ENCODE assay signal across 32 mouse cellular contexts in the genomic region with DNA sequence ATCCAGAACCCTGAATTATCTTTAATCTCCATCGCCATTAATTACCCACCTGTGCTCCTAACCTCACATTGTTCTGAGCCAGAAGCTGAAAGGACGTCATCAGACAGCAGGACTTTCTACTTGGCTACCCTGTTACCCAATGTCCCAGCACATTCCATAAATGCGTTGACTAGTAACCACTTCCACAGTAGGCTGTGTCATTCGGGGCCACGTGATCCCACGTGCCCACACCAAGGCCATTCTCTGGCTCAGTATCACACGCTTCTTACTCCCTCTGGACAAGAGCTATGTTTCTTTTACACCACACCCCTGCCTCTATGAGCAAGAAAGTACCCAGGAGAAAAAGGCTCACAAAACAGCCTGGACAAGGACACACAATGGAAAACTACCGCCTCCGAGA. TPM values are rescaled to one million over a fixed set of nuclear protein-coding genes. Genes with fewer than 3 reads are reported as not detected.
DNase-seq lines count a peak whose midpoint lies in the region; TF ChIP-seq lines count a peak whose summit lies in the region.
"Had no signal": no experiment of that assay in that cellular context is flagged by ENCODE, and none has a peak within 500 bp of the region (broad histone marks: within the 10 kb centered on the region; RNA-seq: fewer than 3 reads in every experiment).

No protein-coding gene starts in this region.

- WGBS in olfactory bulb, adult 2 months = 75% methylated on average over 9 of the region's 9 CpGs
- WGBS in embryonic facial prominence, embryonic 10.5 days = 90% methylated on average over 9 of the region's 9 CpGs

- DNase-seq in ovary, adult 18-20 months (ENCODE audit: low spot score) = peak; percentile 76
- no peak for DNase-seq in ovary, postnatal 10 days (ENCODE audit: low spot score)
- peak; percentile 45 for DNase-seq in R1 (ENCODE audit: low read depth, low spot score)
- DNase-seq in adrenal gland, adult 8-10 months = peak; percentile 71
- DNase-seq in embryonic facial prominence, embryonic 10.5 days (ENCODE audit: low spot score) = no peak
- DNase-seq in layer of hippocampus, adult 11-12 months (ENCODE audit: low spot score) = no peak
- DNase-seq: B cell, adult 2 months; cerebellum, adult 11 months; cerebellum, adult 9-10 months; cerebellum, postnatal 36 days; embryo, embryonic 11 days; gastrocnemius, postnatal 25 days; heart, adult 11 months; heart, postnatal 4 days; layer of hippocampus, adult 9-11 months; liver; lung, adult 2 months; lung, postnatal 10 days; midbrain, embryonic 14.5 days; retina, postnatal 1 day; right cerebral cortex, postnatal 14 days; thymus, postnatal 14 days had no signal

- H3K9me3 ChIP-seq in embryonic facial prominence, embryonic 10.5 days = no peaks in the 10 kb centered on the region
- H3K9me3 ChIP-seq: embryonic facial prominence, embryonic 13.5 days; forebrain, embryonic 10.5 days; forebrain, embryonic 15.5 days; heart, embryonic 10.5 days; hindbrain, embryonic 13.5 days; neural tube, embryonic 15.5 days had no signal

- H3K27ac ChIP-seq in olfactory bulb, adult 2 months (ENCODE audit: insufficient read depth, low read depth, low read length) = peak overlapping the region; percentile 84
- H3K27ac ChIP-seq in embryonic facial prominence, embryonic 10.5 days (replicated peaks) = no peak overlapping the region
- H3K27ac ChIP-seq: embryonic facial prominence, embryonic 13.5 days; forebrain, embryonic 10.5 days; forebrain, embryonic 15.5 days; heart, embryonic 10.5 days; hindbrain, embryonic 13.5 days; kidney, postnatal 0 days; liver, embryonic 14.5 days; neural tube, embryonic 15.5 days had no signal

- H3K4me1 ChIP-seq in olfactory bulb, adult 2 months (ENCODE audit: control insufficient read depth, insufficient read depth, low read length) = peaks cover 34% of the 10 kb centered on the region
- peaks cover under 1% of the 10 kb centered on the region; the same call in 1 of the 2 replicates for H3K4me1 ChIP-seq in embryonic facial prominence, embryonic 10.5 days

- H3K36me3 ChIP-seq in embryonic facial prominence, embryonic 10.5 days (replicated peaks) = peaks cover 84% of the 10 kb centered on the region

- H3K27me3 ChIP-seq in embryonic facial prominence, embryonic 10.5 days (replicated peaks; ENCODE audit: low read depth, poor library complexity, severe bottlenecking) = no peaks in the 10 kb centered on the region
- H3K27me3 ChIP-seq: embryonic facial prominence, embryonic 13.5 days; forebrain, embryonic 15.5 days; hindbrain, embryonic 13.5 days; neural tube, embryonic 15.5 days had no signal

- no peak for TF ChIP-seq POLR2A in olfactory bulb, adult 2 months (IDR thresholded peaks at IDR 0.05; ENCODE audit: insufficient read depth, low read depth, low read length)

- no peak for TF ChIP-seq CTCF in olfactory bulb, adult 2 months (IDR thresholded peaks at IDR 0.05; ENCODE audit: insufficient read depth, low read depth, low read length)

- H3K4me3 ChIP-seq in olfactory bulb, adult 2 months (ENCODE audit: insufficient read depth, low read depth, low read length) = no peak overlapping the region
- no peak overlapping the region for H3K4me3 ChIP-seq in embryonic facial prominence, embryonic 10.5 days
- H3K4me3 ChIP-seq: embryonic facial prominence, embryonic 13.5 days; forebrain, embryonic 10.5 days; forebrain, embryonic 15.5 days; heart, embryonic 10.5 days; hindbrain, embryonic 13.5 days; neural tube, embryonic 15.5 days had no signal

RNA-seq across cellular contexts. Expression of a gene that starts 40.6 kb away (rescaled TPM):
- 10 to 100 TPM; 24.6 to 48.2 (median 32.4) TPM for total RNA-seq in adrenal gland, adult 8-10 months (2022)
- polyA plus RNA-seq in olfactory bulb, adult 2 months (2012; ENCODE audit: insufficient read depth, insufficient read length, low replicate concordance, missing spikeins) = not detected in 2 replicates
- 126 and 141 TPM in 2 replicates for polyA plus RNA-seq in embryonic facial prominence, embryonic 10.5 days (2016; fragmentation: Nextera tagmentation; extraction: Ambion mirVana)
- total RNA-seq: monocyte, adult 5-6 weeks had no signal

Comparison
In these comparisons a context has a peak if more than half of its experiments do, and no peak if none do; other contexts are left out.
1. DNase-seq: peak in ovary, adult 18-20 months (single experiment), R1 (single experiment) and adrenal gland, adult 8-10 months (single experiment); none in ovary, postnatal 10 days (single experiment), embryonic facial prominence, embryonic 10.5 days (single experiment) and layer of hippocampus, adult 11-12 months (single experiment).